Mouse (Mus musculus) lung, adult 2 months (tissue): ENCODE results near the gene Theg.

ENCODE experiments used
- CTCF ChIP-seq: fragments of 200-500 bp; IDR thresholded peaks from 2 replicates; pipeline ENCODE4 v1.5.1; 2011; ENCODE audit warnings: mild to moderate bottlenecking, low read length, control low read depth; ENCODE audit not compliant: insufficient read depth
- POLR2A ChIP-seq: fragments of 200-500 bp; IDR thresholded peaks from 2 replicates; pipeline ENCODE4 v1.6.1; 2011; ENCODE audit warnings: low read depth, mild to moderate bottlenecking, control low read depth, low read length, borderline replicate concordance; ENCODE audit errors: extremely low read depth

- TF ChIP-seq POLR2A: no peak
- TF ChIP-seq CTCF: no peak
Measured at GRCm38 (mm10) chr10:79538323-79538722, 48.8 kb downstream of the Theg start.
